Mouse (Mus musculus): ENCODE results near the gene Afdn. TPM values are rescaled to one million over a fixed set of nuclear protein-coding genes. Genes with fewer than 3 reads are reported as not detected.

Gene Afdn
- polyA plus RNA-seq (2017; shearing (Covaris generic)), result 1 to 10 TPM; 4.0 to 6.7 TPM

GRCm38 (mm10) chr17:13759853-13760627, at the start of gene Afdn:
Gene Afdn, plus strand, starts transcription at chr17:13760539.

GRCm38 (mm10) chr17:13761179-13761913, 1.0 kb downstream of the Afdn start, which contains the start of gene Tcte2:
Gene Tcte2, minus strand, starts transcription at chr17:13761825.

GRCm38 (mm10) chr17:13948073-13948472, 187.7 kb downstream of the Afdn start, which contains the start of gene Gm7168:
Gene Gm7168, plus strand, starts transcription at chr17:13948373.

Other genes with a start within 250 kb of the Afdn start
- 1 to 10 TPM in 1 of 2 experiments, under 1 TPM in 1; 0.10 to 1.6 TPM for gene Tcte2, start 1.3 kb downstream of the Afdn start, polyA plus RNA-seq (2017; shearing (Covaris generic))
- gene Gm7168, start 187.8 kb downstream of the Afdn start, polyA plus RNA-seq (2017; shearing (Covaris generic)), result under 1 TPM; 0.11 to 0.21 TPM
- not detected for gene Gm7356, start 243.2 kb downstream of the Afdn start, polyA plus RNA-seq (2017; shearing (Covaris generic))

All from inflammation-experienced regulatory T-cells (primary cell).